Mouse (Mus musculus) midbrain, embryonic 10.5 days (tissue): ENCODE results near the gene Ercc1. TPM values are rescaled to one million over a fixed set of nuclear protein-coding genes. Genes with fewer than 3 reads are reported as not detected.

Source experiments
- DNase-seq: peaks from one replicate; pipeline ENCODE4 v3.0.0-alpha.2; 2017; ENCODE audit warnings: low spot score
- H3K27ac ChIP-seq: fragments of 300-500 bp; sonication (generic); replicated peaks from 2 replicates; pipeline ENCODE4 v1.5.1; 2016; ENCODE audit warnings: mild to moderate bottlenecking
- H3K27me3 ChIP-seq: fragments of 300-500 bp; sonication (generic); 2 replicates; pipeline ENCODE4 v1.6.1; 2016; ENCODE audit warnings: low read depth, mild to moderate bottlenecking; ENCODE audit not compliant: poor library complexity, severe bottlenecking
- H3K36me3 ChIP-seq: fragments of 300-500 bp; sonication (generic); 2 replicates; pipeline ENCODE4 v1.6.1; 2016; ENCODE audit warnings: mild to moderate bottlenecking, moderate library complexity
- H3K4me1 ChIP-seq: fragments of 300-500 bp; sonication (generic); 2 replicates; pipeline ENCODE4 v1.6.1; 2016
- H3K4me3 ChIP-seq: fragments of 300-500 bp; sonication (generic); 2 replicates; pipeline ENCODE4 v1.5.1; 2016; ENCODE audit warnings: mild to moderate bottlenecking, moderate library complexity
- H3K9me3 ChIP-seq: fragments of 300-500 bp; sonication (generic); replicated peaks from 2 replicates; pipeline ENCODE4 v1.6.1; 2016; ENCODE audit warnings: mild to moderate bottlenecking
- whole genome bisulfite sequencing: fragments of 180-500 bp; shearing (Covaris S2); methylation state at CpG from one replicate; pipeline ENCODE4 v1.1.7; 2016; 5-methylcytosine and 5-hydroxymethylcytosine counted together
- microRNA counts: library from miRNA; unstranded; fragments of <30 nt; microRNA quantifications from one replicate; lab custom pipeline; 2017
- microRNA-seq: library from miRNA; unstranded; fragments of <30 nt; microRNA quantifications from one replicate; pipeline ENCODE4, GENCODE M21; 2017
- polyA plus RNA-seq: library from polyadenylated mRNA; unstranded; fragments of >200 nt; fragmentation: Nextera tagmentation; extraction: Ambion mirVana; gene quantifications from 2 replicates; pipeline ENCODE4 v1.2.1, GENCODE M21; 2016

The Ercc1 gene
- polyA plus RNA-seq, 1 experiment from 2014 or later = 118 TPM

DNA sequence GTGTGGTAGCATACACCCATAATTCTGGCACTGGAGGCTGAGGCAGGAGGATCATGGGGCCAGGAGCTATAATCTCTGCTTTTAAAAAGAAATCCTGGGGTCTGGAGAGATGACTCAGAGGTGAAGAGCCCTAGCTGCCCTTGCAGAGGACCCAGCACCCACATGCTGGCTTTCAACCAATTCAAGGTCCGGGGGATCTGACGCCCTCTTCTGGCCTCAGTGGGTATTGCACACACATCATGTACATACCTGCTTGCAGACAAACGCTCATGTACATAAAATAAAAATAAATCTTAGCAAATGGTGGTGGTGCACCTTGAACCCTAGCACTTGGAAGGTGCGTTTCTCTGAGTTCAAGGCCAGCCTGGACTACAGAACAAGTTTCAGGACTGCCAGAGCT is 56.4 kb downstream of the Ercc1 start:
- Histone ChIP-seq H3K36me3 (peaks cover under 1% of the 10 kb centered on the region; the same call in 1 of the 2 replicates), H3K4me3 (no peak overlapping the region), H3K27me3 (peaks cover 80% of the 10 kb centered on the region), H3K27ac (no peak overlapping the region), H3K4me1 (peaks cover 27% of the 10 kb centered on the region), H3K9me3 (peaks cover 12% of the 10 kb centered on the region)
- WGBS = 81% methylated on average over 4 of the region's 4 CpGs
- DNase-seq = no peak

DNA sequence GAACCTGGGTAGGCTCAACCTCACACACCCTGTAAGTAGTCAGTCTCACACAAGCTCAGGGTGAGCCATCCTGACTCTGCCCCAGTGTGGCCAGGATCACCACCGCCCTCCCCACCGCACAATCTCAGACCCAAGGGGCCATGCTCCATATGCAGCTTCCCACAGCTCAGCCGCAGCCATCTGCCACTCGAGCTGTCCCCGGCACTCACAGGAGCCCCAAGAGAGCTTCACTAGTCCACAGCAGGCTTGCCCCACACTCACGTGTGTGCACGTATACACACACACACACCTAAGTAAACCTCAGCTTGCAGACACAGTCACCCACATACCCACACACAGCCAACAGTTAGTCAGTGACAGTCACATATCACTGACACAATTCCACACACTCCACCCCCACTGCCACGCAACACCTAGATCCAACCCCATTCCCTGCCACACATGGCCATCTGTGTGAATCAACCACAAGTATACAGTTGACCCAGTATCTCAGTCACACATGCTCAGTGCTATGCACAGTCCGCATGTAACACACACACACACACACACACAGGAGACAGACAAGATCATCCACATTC is 58.0 kb downstream of the Ercc1 start:
- no peak for DNase-seq
- Histone ChIP-seq H3K9me3 (peaks cover 12% of the 10 kb centered on the region), H3K4me3 (no peak overlapping the region), H3K36me3 (no peaks in the 10 kb centered on the region), H3K27ac (no peak overlapping the region), H3K4me1 (peaks cover 27% of the 10 kb centered on the region), H3K27me3 (peaks cover 90% of the 10 kb centered on the region)
- 90% methylated on average over 9 of the region's 9 CpGs for WGBS

DNA sequence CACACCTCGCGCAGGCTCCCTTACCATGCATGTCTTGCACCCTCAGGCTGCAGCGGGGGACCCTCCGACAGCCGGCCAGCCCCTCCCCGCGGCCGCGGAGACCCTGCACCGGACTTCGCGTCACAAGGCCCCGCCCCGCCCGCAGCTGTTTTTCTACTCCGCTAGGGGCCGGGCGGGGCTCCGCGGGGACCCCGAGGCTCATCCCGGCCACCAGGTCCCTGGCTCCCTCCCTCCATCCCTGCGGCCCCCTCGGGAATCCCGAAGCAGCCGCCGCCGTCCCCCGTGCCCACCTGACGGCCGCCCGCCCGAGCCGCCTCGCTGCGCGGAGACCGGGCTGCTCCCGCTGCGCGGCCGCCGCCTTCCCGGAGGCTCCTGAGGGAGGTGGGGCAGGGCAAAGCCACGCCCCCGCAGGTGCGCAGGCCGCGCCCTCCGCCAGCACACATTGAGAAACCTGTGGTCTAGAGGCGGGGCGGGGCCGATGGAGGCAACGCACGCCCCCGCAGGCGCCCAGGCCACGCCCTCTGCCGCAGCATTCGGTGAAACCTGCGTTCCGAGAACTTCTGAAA is 59.2 kb downstream of the Ercc1 start, which contains the start of gene Klc3:
Gene Klc3 (minus strand): TSS at position 374 of the 566 bp plus-strand sequence.
- DNase-seq = peak; percentile 48
- H3K4me1 ChIP-seq = peaks cover 27% of the 10 kb centered on the region
- H3K27me3 ChIP-seq = peaks cover 82% of the 10 kb centered on the region
- peak within 1 kb of the TSS; percentile 53; the same call in 1 of the 2 replicates for H3K27ac ChIP-seq
- WGBS = 1% methylated on average over 62 of the region's 62 CpGs
- H3K9me3 ChIP-seq = peaks cover 12% of the 10 kb centered on the region
- no peaks in the 10 kb centered on the region for H3K36me3 ChIP-seq
- H3K4me3 ChIP-seq = peak within 1 kb of the TSS; percentile 76

DNA sequence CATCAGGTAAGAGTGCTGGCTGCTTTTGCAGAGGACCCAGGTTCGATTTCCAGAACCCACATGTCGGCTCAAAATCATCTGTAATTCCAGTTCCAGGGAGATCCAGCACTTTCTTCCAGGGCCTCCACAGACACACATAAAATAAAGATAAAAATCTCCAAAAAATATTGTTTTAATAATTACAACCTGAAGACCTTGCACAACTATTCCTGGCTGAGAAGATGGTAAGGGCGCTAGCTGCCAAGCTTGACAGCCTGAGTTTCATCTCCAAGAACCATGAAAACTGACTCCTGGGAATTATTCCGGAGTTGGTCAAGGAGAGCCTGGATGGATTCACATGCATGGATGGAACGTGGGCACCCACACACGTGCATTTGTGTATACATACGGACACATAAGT is 59.9 kb downstream of the Ercc1 start, which contains the start of gene Ckm:
Gene Ckm (plus strand): TSS at position 301 of the 400 bp plus-strand sequence.
- WGBS = 52% methylated on average over 7 of the region's 7 CpGs

DNA sequence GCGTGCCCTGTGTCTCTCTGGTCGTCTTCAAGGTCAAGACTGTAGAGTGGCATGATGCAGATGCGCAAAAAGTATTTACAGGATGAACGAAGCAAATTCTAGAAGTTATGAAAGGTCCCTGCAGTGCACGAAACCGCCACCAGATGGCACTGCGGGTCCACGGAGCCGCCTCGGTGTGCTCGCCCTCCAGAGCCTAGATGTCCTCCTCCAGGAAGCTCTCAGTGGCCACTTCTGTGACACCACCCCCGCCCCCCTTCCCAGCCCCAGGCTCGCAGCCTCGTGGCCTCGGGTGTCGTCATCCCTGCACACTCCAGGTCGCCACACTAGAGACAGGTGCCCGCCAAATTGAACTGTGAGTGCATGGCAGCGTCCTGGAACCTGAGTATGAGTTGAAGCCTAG is 60.8 kb downstream of the Ercc1 start:
- 4% methylated on average over 19 of the region's 19 CpGs for WGBS
- H3K4me3 ChIP-seq = peak overlapping the region; percentile 37
- H3K4me1 ChIP-seq = peaks cover 15% of the 10 kb centered on the region
- peak; percentile 85 for DNase-seq
- H3K36me3 ChIP-seq = no peaks in the 10 kb centered on the region
- H3K9me3 ChIP-seq = peaks cover 12% of the 10 kb centered on the region
- no peak overlapping the region for H3K27ac ChIP-seq
- H3K27me3 ChIP-seq = peaks cover 66% of the 10 kb centered on the region

More for the DNA sequence above, 59.9 kb downstream of the Ercc1 start, which contains the start of gene Ckm:
- Histone ChIP-seq H3K4me3 (peak within 1 kb of the TSS; percentile 76), H3K36me3 (no peaks in the 10 kb centered on the region), H3K9me3 (peaks cover 12% of the 10 kb centered on the region), H3K27me3 (peaks cover 75% of the 10 kb centered on the region), H3K4me1 (peaks cover 22% of the 10 kb centered on the region), H3K27ac (peak within 1 kb of the TSS; percentile 53; the same call in 1 of the 2 replicates)
- DNase-seq = no peak

MicroRNA genes within 50 kb of the gene (microRNA counts, 519-probe panel; counts per million panel counts)
- not detected for microRNA mmu-miR-343 (lab: Ali Mortazavi, UCI)

Small RNA genes within 50 kb of the gene (microRNA-seq; reads per million reads assigned to microRNA genes)
- gene Mir343 = not detected

Other genes with a start within 250 kb of the Ercc1 start
- gene Gm4969, start 226.4 kb upstream of the Ercc1 start, polyA plus RNA-seq = 1.1 TPM in 2 replicates
- gene Fbxo46, start 224.9 kb upstream of the Ercc1 start, polyA plus RNA-seq = 17.6 and 19.4 TPM in 2 replicates
- gene Qpctl, start 195.5 kb upstream of the Ercc1 start, polyA plus RNA-seq = 17.0 and 21.2 TPM in 2 replicates
- 168 and 180 TPM in 2 replicates for gene Snrpd2, start 195.1 kb upstream of the Ercc1 start, polyA plus RNA-seq
- gene Gipr, start 178.7 kb upstream of the Ercc1 start, polyA plus RNA-seq = 0.60 and 1.5 TPM in 2 replicates
- gene Eml2, start 168.4 kb upstream of the Ercc1 start, polyA plus RNA-seq = 4.3 and 4.8 TPM in 2 replicates
- gene Gpr4, start 132.2 kb upstream of the Ercc1 start, polyA plus RNA-seq = 2.4 and 2.6 TPM in 2 replicates
- 51.0 and 51.9 TPM in 2 replicates for gene Opa3, start 116.4 kb upstream of the Ercc1 start, polyA plus RNA-seq
- gene Vasp, start 73.0 kb upstream of the Ercc1 start, polyA plus RNA-seq = 49.3 and 52.7 TPM in 2 replicates
- 0.36 and 0.39 TPM in 2 replicates for gene Ppm1n, start 64.7 kb upstream of the Ercc1 start, polyA plus RNA-seq
- gene Rtn2, start 62.2 kb upstream of the Ercc1 start, polyA plus RNA-seq = 41.9 and 48.6 TPM in 2 replicates
- gene Fosb, start 34.7 kb upstream of the Ercc1 start, polyA plus RNA-seq = 0.02 TPM in 1 of 2 replicates, not detected in the other
- 23.2 and 24.7 TPM in 2 replicates for gene Cd3eap, start 14.7 kb downstream of the Ercc1 start, polyA plus RNA-seq
- 4.9 and 6.0 TPM in 2 replicates for gene Ppp1r13l, start 15.0 kb downstream of the Ercc1 start, polyA plus RNA-seq
- 27.7 and 31.8 TPM in 2 replicates for gene Ercc2, start 37.2 kb downstream of the Ercc1 start, polyA plus RNA-seq
- 2.3 and 3.0 TPM in 2 replicates for gene Klc3, start 59.3 kb downstream of the Ercc1 start, polyA plus RNA-seq
- not detected in 2 replicates for gene Ckm, start 60.0 kb downstream of the Ercc1 start, polyA plus RNA-seq
- 8.0 and 8.4 TPM in 2 replicates for gene Mark4, start 114.0 kb downstream of the Ercc1 start, polyA plus RNA-seq
- 0.75 and 0.81 TPM in 2 replicates for gene Exoc3l2, start 118.6 kb downstream of the Ercc1 start, polyA plus RNA-seq
- gene Bloc1s3, start 163.6 kb downstream of the Ercc1 start, polyA plus RNA-seq = 2.3 and 2.4 TPM in 2 replicates
- gene Trappc6a, start 163.6 kb downstream of the Ercc1 start, polyA plus RNA-seq = 65.2 and 68.2 TPM in 2 replicates
- gene Nkpd1, start 173.1 kb downstream of the Ercc1 start, polyA plus RNA-seq = 0.06 TPM in 2 replicates
- gene Ppp1r37, start 218.3 kb downstream of the Ercc1 start, polyA plus RNA-seq = 20.3 and 20.5 TPM in 2 replicates
- 0.10 and 0.22 TPM in 2 replicates for gene Zfp296, start 232.5 kb downstream of the Ercc1 start, polyA plus RNA-seq
- gene Gemin7, start 232.8 kb downstream of the Ercc1 start, polyA plus RNA-seq = 177 TPM in 2 replicates